Mouse (Mus musculus) thymus, adult 2 months (tissue): ENCODE measurements around the gene Ifna1.

Source experiments
- CTCF ChIP-seq: fragments of 200-500 bp; IDR thresholded peaks from 2 replicates; pipeline ENCODE4 v1.5.1; 2012; ENCODE audit warnings: mild to moderate bottlenecking, control low read depth, low read length, moderate library complexity, borderline replicate concordance; ENCODE audit not compliant: control insufficient read depth, poor library complexity, insufficient read depth; ENCODE audit errors: extremely low read depth
- POLR2A ChIP-seq: fragments of 200-500 bp; IDR thresholded peaks from 2 replicates; pipeline ENCODE4 v1.6.1; 2012; ENCODE audit warnings: mild to moderate bottlenecking, low read length, control low read depth, moderate library complexity; ENCODE audit not compliant: control insufficient read depth, poor library complexity, insufficient read depth; ENCODE audit errors: extremely low read depth

- no peak for TF ChIP-seq POLR2A
- no peak for TF ChIP-seq CTCF
These were observed 28.4 kb downstream of the Ifna1 start for GRCm38 (mm10) chr4:88878246-88878645.
